In the genomic region with DNA sequence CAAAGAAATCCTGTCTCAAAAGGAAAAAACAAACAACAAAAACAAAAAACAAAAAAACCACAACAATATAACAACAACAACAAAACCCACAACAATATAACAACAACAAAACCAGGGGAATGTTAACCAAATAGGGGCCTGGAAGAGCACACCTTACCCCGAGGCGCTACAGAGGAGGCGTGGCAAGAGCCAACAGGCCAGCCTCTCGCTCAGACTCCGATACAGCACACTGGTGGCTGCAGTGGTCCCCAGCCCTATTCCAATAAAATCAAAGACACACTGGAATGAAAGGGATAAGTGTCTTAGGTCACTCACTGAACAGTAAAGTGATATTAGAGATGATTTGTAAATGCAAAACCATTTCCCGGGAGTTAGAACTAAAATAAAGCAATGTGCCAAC, we compare ENCODE assay signal across 8 mouse cellular contexts. TPM values are rescaled to one million over a fixed set of nuclear protein-coding genes. Genes with fewer than 3 reads are reported as not detected.
A peak's percentile ranks its signal among the peaks of the same experiment; 100 is the strongest.
DNase-seq lines count a peak whose midpoint lies in the region; ATAC-seq lines count a peak whose summit lies in the region.

No protein-coding gene starts in this region.

- no peaks in the 10 kb centered on the region for H3K9me3 ChIP-seq in kidney, embryonic 15.5 days (replicated peaks)
- no peaks in the 10 kb centered on the region for H3K9me3 ChIP-seq in hindbrain, embryonic 15.5 days
- H3K9me3 ChIP-seq in midbrain, embryonic 14.5 days (ENCODE audit: control insufficient read depth, low read length) = no peaks in the 10 kb centered on the region

- intact Hi-C loops in left cerebral cortex, postnatal 4 days (cut with DNase I) = no loop called here

- DNase-seq in kidney, adult 9 months = no peak
- DNase-seq in midbrain, embryonic 14.5 days = no peak
- no peak for DNase-seq in left cerebral cortex, adult 8-10 months (ENCODE audit: low spot score in 2 of 2)
- DNase-seq in left cerebral cortex, postnatal 4 days = no peak

- peak overlapping the region; percentile 69 for H3K4me3 ChIP-seq in kidney, embryonic 15.5 days (replicated peaks)
- peak overlapping the region; percentile 77 for H3K4me3 ChIP-seq in brown adipose tissue, adult 24 weeks (ENCODE audit: insufficient read depth, low read depth, low read length)
- H3K4me3 ChIP-seq in hindbrain, embryonic 15.5 days = peak overlapping the region; percentile 54
- peak overlapping the region; percentile 61 for H3K4me3 ChIP-seq in midbrain, embryonic 14.5 days (replicated peaks; ENCODE audit: low read depth, low read length)

- peak overlapping the region; percentile 85 for H3K4me2 ChIP-seq in kidney, embryonic 15.5 days
- peak overlapping the region; percentile 89 for H3K4me2 ChIP-seq in hindbrain, embryonic 15.5 days
- H3K4me2 ChIP-seq in midbrain, embryonic 14.5 days (ENCODE audit: low read length) = peak overlapping the region; percentile 93

- H3K9ac ChIP-seq in kidney, embryonic 15.5 days = peak overlapping the region; percentile 49
- H3K9ac ChIP-seq in hindbrain, embryonic 15.5 days = peak overlapping the region; percentile 67
- peak overlapping the region; percentile 44; the same call in 1 of the 2 replicates for H3K9ac ChIP-seq in midbrain, embryonic 14.5 days (replicated peaks; ENCODE audit: low read length)

- 0% methylated on average over 6 of the region's 6 CpGs for WGBS in kidney, embryonic 15.5 days
- 0% methylated on average over 6 of the region's 6 CpGs for WGBS in hindbrain, embryonic 15.5 days
- under 1% methylated on average over 6 of the region's 6 CpGs for WGBS in midbrain, embryonic 14.5 days

- no peaks in the 10 kb centered on the region; the same call in 1 of the 2 replicates for H3K36me3 ChIP-seq in kidney, embryonic 15.5 days
- H3K36me3 ChIP-seq in hindbrain, embryonic 15.5 days = no peaks in the 10 kb centered on the region
- H3K36me3 ChIP-seq in midbrain, embryonic 14.5 days (ENCODE audit: control insufficient read depth, insufficient read depth, low read length) = no peaks in the 10 kb centered on the region

- peak overlapping the region; percentile 99 for H3K27ac ChIP-seq in kidney, embryonic 15.5 days
- H3K27ac ChIP-seq in brown adipose tissue, adult 24 weeks (replicated peaks; ENCODE audit: low read depth, low read length) = peak overlapping the region; percentile 41; the same call in 1 of the 2 replicates
- H3K27ac ChIP-seq in hindbrain, embryonic 15.5 days (replicated peaks) = peak overlapping the region; percentile 96
- no peak overlapping the region for H3K27ac ChIP-seq in midbrain, embryonic 14.5 days (replicated peaks; ENCODE audit: low read depth, low read length)

- H3K27me3 ChIP-seq in kidney, embryonic 15.5 days = no peaks in the 10 kb centered on the region
- H3K27me3 ChIP-seq in hindbrain, embryonic 15.5 days = no peaks in the 10 kb centered on the region
- no peaks in the 10 kb centered on the region for H3K27me3 ChIP-seq in midbrain, embryonic 14.5 days (ENCODE audit: control insufficient read depth, insufficient read depth, low read length)

- H3K4me1 ChIP-seq in kidney, embryonic 15.5 days = peaks cover 19% of the 10 kb centered on the region
- no peaks in the 10 kb centered on the region for H3K4me1 ChIP-seq in brown adipose tissue, adult 24 weeks (ENCODE audit: control insufficient read depth, insufficient read depth, insufficient read length, low read length)
- H3K4me1 ChIP-seq in hindbrain, embryonic 15.5 days (replicated peaks) = peaks cover 14% of the 10 kb centered on the region
- peaks cover 9% of the 10 kb centered on the region; the same call in 1 of the 2 replicates for H3K4me1 ChIP-seq in midbrain, embryonic 14.5 days (ENCODE audit: control insufficient read depth, insufficient read depth, low read length)

- ATAC-seq in kidney, embryonic 15.5 days (replicated peaks; ENCODE audit: low FRiP score) = no peak; the same call in 1 of the 2 replicates
- ATAC-seq in hindbrain, embryonic 15.5 days (ENCODE audit: low FRiP score, low read depth) = no peak
- ATAC-seq in midbrain, embryonic 14.5 days (ENCODE audit: low FRiP score, low TSS enrichment) = no peak
- ATAC-seq in monocyte, adult 5-6 weeks (replicated peaks; ENCODE audit: insufficient number of reproducible peaks, low FRiP score, low TSS enrichment, poor library complexity, severe bottlenecking) = no peak

RNA-seq across cellular contexts. Expression of a gene that starts 0.4 kb away (rescaled TPM):
- 0.59 and 0.61 TPM in 2 replicates for polyA plus RNA-seq in kidney, embryonic 15.5 days (2015; fragmentation: Nextera tagmentation; extraction: Ambion mirVana)
- 0.83 TPM in 1 of 2 replicates, not detected in the other for polyA plus RNA-seq in brown adipose tissue, adult 24 weeks (2012; ENCODE audit: insufficient read depth, insufficient read length, missing spikeins)
- 0.52 and 0.88 TPM in 2 replicates for polyA plus RNA-seq in hindbrain, embryonic 15.5 days (2015; fragmentation: Nextera tagmentation; extraction: Ambion mirVana)
- polyA plus RNA-seq in midbrain, embryonic 14.5 days (2014; fragmentation: Nextera tagmentation; extraction: Ambion mirVana) = 0.58 and 0.61 TPM in 2 replicates
- 1.0 to 3.2 TPM in 2 of 3 replicates, not detected in the other for total RNA-seq in monocyte, adult 5-6 weeks (2017)
- total RNA-seq in left cerebral cortex, adult 8-10 months (2022) = under 1 TPM; 0.36 to 0.50 (median 0.38) TPM
- total RNA-seq in left cerebral cortex, postnatal 4 days (2021) = under 1 TPM; 0.40 to 0.54 TPM

RNA-seq across cellular contexts. Expression of a gene that starts 0.7 kb away (rescaled TPM):
- polyA plus RNA-seq in kidney, embryonic 15.5 days (2015; fragmentation: Nextera tagmentation; extraction: Ambion mirVana) = 8.6 and 9.9 TPM in 2 replicates
- polyA plus RNA-seq in brown adipose tissue, adult 24 weeks (2012; ENCODE audit: insufficient read depth, insufficient read length, missing spikeins) = 3.2 and 4.6 TPM in 2 replicates
- 4.0 and 5.3 TPM in 2 replicates for polyA plus RNA-seq in hindbrain, embryonic 15.5 days (2015; fragmentation: Nextera tagmentation; extraction: Ambion mirVana)
- 2.5 and 5.0 TPM in 2 replicates for polyA plus RNA-seq in midbrain, embryonic 14.5 days (2014; fragmentation: Nextera tagmentation; extraction: Ambion mirVana)
- total RNA-seq in monocyte, adult 5-6 weeks (2017) = 1.3 to 4.7 TPM (median 3.0 TPM) in 3 replicates
- total RNA-seq in left cerebral cortex, adult 8-10 months (2022) = 1 to 10 TPM; 1.4 to 2.9 (median 1.8) TPM
- 1 to 10 TPM; 5.0 to 5.5 TPM for total RNA-seq in left cerebral cortex, postnatal 4 days (2021)

RNA-seq across cellular contexts. Expression of a gene that starts 12.0 kb away (rescaled TPM):
- 33.3 and 36.5 TPM in 2 replicates for polyA plus RNA-seq in kidney, embryonic 15.5 days (2015; fragmentation: Nextera tagmentation; extraction: Ambion mirVana)
- polyA plus RNA-seq in brown adipose tissue, adult 24 weeks (2012; ENCODE audit: insufficient read depth, insufficient read length, missing spikeins) = 4.5 and 7.3 TPM in 2 replicates
- 88.4 and 120 TPM in 2 replicates for polyA plus RNA-seq in hindbrain, embryonic 15.5 days (2015; fragmentation: Nextera tagmentation; extraction: Ambion mirVana)
- polyA plus RNA-seq in midbrain, embryonic 14.5 days (2014; fragmentation: Nextera tagmentation; extraction: Ambion mirVana) = 121 and 131 TPM in 2 replicates
- 2.2 TPM in 1 of 3 replicates, not detected in the others for total RNA-seq in monocyte, adult 5-6 weeks (2017)
- total RNA-seq in left cerebral cortex, adult 8-10 months (2022) = 100 to 1,000 TPM; 377 to 471 (median 424) TPM
- total RNA-seq in left cerebral cortex, postnatal 4 days (2021) = 100 to 1,000 TPM; 403 to 414 TPM

RNA-seq across cellular contexts. Expression of a gene that starts 29.0 kb away (rescaled TPM):
- polyA plus RNA-seq in kidney, embryonic 15.5 days (2015; fragmentation: Nextera tagmentation; extraction: Ambion mirVana) = 94.7 and 95.7 TPM in 2 replicates
- polyA plus RNA-seq in brown adipose tissue, adult 24 weeks (2012; ENCODE audit: insufficient read depth, insufficient read length, missing spikeins) = 34.7 and 38.6 TPM in 2 replicates
- polyA plus RNA-seq in hindbrain, embryonic 15.5 days (2015; fragmentation: Nextera tagmentation; extraction: Ambion mirVana) = 121 and 135 TPM in 2 replicates
- polyA plus RNA-seq in midbrain, embryonic 14.5 days (2014; fragmentation: Nextera tagmentation; extraction: Ambion mirVana) = 107 and 145 TPM in 2 replicates
- 27.8 to 47.4 TPM (median 35.8 TPM) in 3 replicates for total RNA-seq in monocyte, adult 5-6 weeks (2017)
- 10 to 100 TPM; 60.6 to 74.5 (median 62.8) TPM for total RNA-seq in left cerebral cortex, adult 8-10 months (2022)
- 10 to 100 TPM; 42.0 to 44.2 TPM for total RNA-seq in left cerebral cortex, postnatal 4 days (2021)

RNA-seq across cellular contexts. Expression of a gene that starts 35.1 kb away (rescaled TPM):
- polyA plus RNA-seq in kidney, embryonic 15.5 days (2015; fragmentation: Nextera tagmentation; extraction: Ambion mirVana) = 88.2 and 97.7 TPM in 2 replicates
- polyA plus RNA-seq in brown adipose tissue, adult 24 weeks (2012; ENCODE audit: insufficient read depth, insufficient read length, missing spikeins) = not detected in 2 replicates
- polyA plus RNA-seq in hindbrain, embryonic 15.5 days (2015; fragmentation: Nextera tagmentation; extraction: Ambion mirVana) = 17.1 and 19.1 TPM in 2 replicates
- 9.3 and 10.2 TPM in 2 replicates for polyA plus RNA-seq in midbrain, embryonic 14.5 days (2014; fragmentation: Nextera tagmentation; extraction: Ambion mirVana)
- total RNA-seq in monocyte, adult 5-6 weeks (2017) = 3.0 TPM in 1 of 3 replicates, not detected in the others
- 10 to 100 TPM in 1 of 4 experiments, 1 to 10 TPM in 3; 7.4 to 10.5 (median 8.8) TPM for total RNA-seq in left cerebral cortex, adult 8-10 months (2022)
- 1 to 10 TPM; 6.9 to 8.3 TPM for total RNA-seq in left cerebral cortex, postnatal 4 days (2021)
